ENCODE assay signal across 16 mouse cellular contexts in genomic region chr17:84492255-84492880, GRCm38 (mm10). TPM values are rescaled to one million over a fixed set of nuclear protein-coding genes. Genes with fewer than 3 reads are reported as not detected.
DNase-seq lines count a peak whose midpoint lies in the region.
"Had no signal": no experiment of that assay in that cellular context is flagged by ENCODE, and none has a peak within 500 bp of the region (broad histone marks: within the 10 kb centered on the region; RNA-seq: fewer than 3 reads in every experiment).

No protein-coding gene starts in this region.

- DNase-seq in embryo, embryonic 10 days (ENCODE audit: low spot score), result peak; percentile 28
- no peak for DNase-seq in embryo, embryonic 9.5 days (ENCODE audit: extremely low spot score)
- peak; percentile 90 for DNase-seq in left cerebral cortex, postnatal 4 days
- no peak for DNase-seq in left cerebral cortex, adult 9 months (ENCODE audit: low spot score in 2 of 2)
- DNase-seq in right cerebral cortex, postnatal 4 days, result peak; percentile 35
- DNase-seq in right cerebral cortex, adult 18-20 months, result no peak
- DNase-seq in retina, postnatal 1 day, result peak; percentile 36
- DNase-seq in adrenal gland, adult 18-20 months (ENCODE audit: low spot score in 2 of 2), result no peak
- DNase-seq: adrenal gland, adult 2 months; gastrocnemius, adult 2 months; kidney, adult 8-10 months; liver, postnatal 0 days; spleen, adult 18-20 months; thymus, postnatal 4 days had no signal

- intact Hi-C loops in left cerebral cortex, postnatal 4 days (cut with DNase I), result no loop called here

RNA-seq across cellular contexts. Expression of gene Plekhh2, which starts 19.3 kb away (rescaled TPM):
- total RNA-seq in left cerebral cortex, postnatal 4 days (2021), result 1 to 10 TPM; 3.9 to 4.7 TPM
- 1 to 10 TPM; 2.5 to 3.9 TPM for total RNA-seq in adrenal gland, adult 18-20 months (2021)
- total RNA-seq: common myeloid progenitor, adult 5-6 weeks; neutrophil, adult 5-6 weeks had no signal

RNA-seq across cellular contexts. Expression of gene Thada, which starts 26.4 kb away (rescaled TPM):
- total RNA-seq in left cerebral cortex, postnatal 4 days (2021), result 10 to 100 TPM; 18.4 to 21.7 TPM
- total RNA-seq in adrenal gland, adult 18-20 months (2021), result 10 to 100 TPM; 13.7 to 15.0 TPM

Comparison
In these comparisons a context has a peak if more than half of its experiments do, and no peak if none do; other contexts are left out.
1. DNase-seq: peak in embryo, embryonic 10 days (single experiment), left cerebral cortex, postnatal 4 days (single experiment), right cerebral cortex, postnatal 4 days (single experiment) and retina, postnatal 1 day (single experiment); none in embryo, embryonic 9.5 days (single experiment), left cerebral cortex, adult 9 months (0 of 2), right cerebral cortex, adult 18-20 months (single experiment) and adrenal gland, adult 18-20 months (0 of 2).